Mouse (Mus musculus): Measurements from ENCODE around the gene Cask.

The Cask gene

DNA sequence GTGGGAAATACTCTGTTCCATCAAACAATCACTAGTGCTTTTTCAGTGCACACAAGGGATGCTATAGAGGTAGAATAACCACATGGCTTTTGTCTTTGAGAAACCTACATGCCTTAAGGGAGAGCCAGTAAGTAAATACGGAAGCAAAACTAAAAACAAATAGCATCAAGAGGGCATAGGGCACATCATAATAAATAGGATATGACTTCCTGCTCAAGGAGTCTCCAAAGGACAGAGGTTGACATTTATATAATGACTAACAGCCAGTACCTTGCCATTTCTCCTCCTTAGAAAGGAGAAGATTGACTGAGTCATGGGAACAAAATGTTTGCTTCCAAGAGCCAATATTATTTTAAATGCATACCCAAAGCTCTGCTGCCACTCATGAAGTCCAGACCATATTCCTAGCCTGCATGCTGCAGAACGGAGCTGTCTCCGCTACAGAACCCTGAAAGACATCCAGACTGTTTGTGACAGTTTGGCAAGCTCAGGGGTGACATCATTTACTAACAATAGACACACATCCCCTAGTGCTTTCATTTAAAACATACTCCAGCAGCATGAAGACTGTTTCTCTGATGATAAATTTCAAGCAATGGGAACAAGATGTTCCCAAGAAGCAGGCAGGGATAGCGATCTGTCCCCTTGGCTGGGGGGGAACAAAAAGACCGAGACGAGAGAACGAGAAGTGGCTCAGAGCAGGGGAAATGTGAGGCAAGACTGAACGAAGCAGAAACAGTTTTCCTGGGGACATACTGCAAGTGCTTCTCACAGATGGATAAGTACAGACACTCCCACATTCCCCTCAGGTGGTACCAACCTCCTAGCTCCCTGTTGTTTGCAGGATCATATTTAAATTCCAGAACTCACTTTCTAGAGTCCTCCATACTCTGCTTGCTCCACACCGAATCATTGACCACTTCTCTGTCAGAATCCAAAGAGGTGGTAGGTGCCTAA, 381.7 kb downstream of the Cask start:
- DNase-seq (ENCODE audit: low read depth, low spot score), result peak; percentile 74

DNA sequence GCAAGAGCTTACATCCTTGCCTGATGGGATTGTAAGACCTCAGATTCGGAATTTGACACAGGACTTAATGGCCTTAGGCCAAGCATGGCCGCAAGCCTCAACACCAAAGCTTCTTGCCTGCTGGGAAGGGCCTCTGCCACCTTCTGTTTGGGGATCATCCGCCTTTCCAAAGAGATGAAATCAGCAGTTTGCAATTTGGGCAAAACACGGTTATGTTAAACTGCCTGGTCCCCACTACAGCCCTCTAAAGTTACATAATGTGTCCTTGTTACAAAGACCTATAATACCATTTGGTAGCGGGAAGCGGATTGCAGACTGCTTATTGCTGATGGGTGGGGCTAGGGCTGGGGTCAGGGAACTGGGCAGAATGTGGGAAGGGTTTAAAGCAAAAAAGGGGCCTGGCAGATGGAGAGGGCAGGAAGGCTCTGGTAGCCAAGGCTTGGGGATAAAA, 384.0 kb downstream of the Cask start:
- no peak for DNase-seq (ENCODE audit: low read depth, low spot score)

Measured in telencephalon, adult 2 months (tissue).